Mouse (Mus musculus) MEL (cell line): ENCODE results near the gene Tshr. TPM values are rescaled to one million over a fixed set of nuclear protein-coding genes. Genes with fewer than 3 reads are reported as not detected.
A peak's percentile ranks its signal among the peaks of the same experiment; 100 is the strongest.

ENCODE experiments used
- DNase-seq: peaks from one replicate; pipeline ENCODE4 v3.0.0; 2011; ENCODE audit warnings: low read depth, low spot score
- H3K27ac ChIP-seq: 2 replicates; pipeline ENCODE4 v1.5.1; 2012; ENCODE audit warnings: low read depth, mild to moderate bottlenecking, control low read depth, low read length, moderate library complexity; ENCODE audit not compliant: control insufficient read depth
- H3K27me3 ChIP-seq, 2 experiments: fragments of 150-350 bp in 1 of 2; sonication (generic) in 1 of 2; 2 replicates each; pipeline ENCODE4 v1.6.1; 2012; ENCODE audit warnings: low read length in 2 of 2, mild to moderate bottlenecking in 2 of 2, improper control_type of control experiment in 1 of 2, moderate library complexity in 1 of 2; ENCODE audit not compliant: insufficient read depth in 2 of 2, control insufficient read depth in 1 of 2
- H3K36me3 ChIP-seq, 2 experiments: 2 replicates each; pipeline ENCODE4 v1.6.1; 2012 to 2014; ENCODE audit warnings: low read length in 2 of 2, improper control_type of control experiment in 1 of 2, inconsistent platforms in 1 of 2, mild to moderate bottlenecking in 1 of 2; ENCODE audit not compliant: insufficient read depth in 2 of 2, control insufficient read depth in 1 of 2
- H3K4me1 ChIP-seq, 2 experiments: fragments of 150-350 bp in 1 of 2; sonication (generic) in 1 of 2; 2 replicates each; pipeline ENCODE4 v1.6.1; 2012; ENCODE audit warnings: low read length in 2 of 2, improper control_type of control experiment in 1 of 2, mild to moderate bottlenecking in 1 of 2; ENCODE audit not compliant: insufficient read depth in 2 of 2, control insufficient read depth in 1 of 2
- H3K4me3 ChIP-seq, 2 experiments: fragments of 150-350 bp in 1 of 2; sonication (generic) in 1 of 2; 2 replicates each; pipeline ENCODE4 v1.5.1; 2012; ENCODE audit warnings: low read depth in 2 of 2, low read length in 2 of 2, mild to moderate bottlenecking in 2 of 2, moderate library complexity in 2 of 2, control low read depth in 1 of 2, improper control_type of control experiment in 1 of 2; ENCODE audit not compliant: control insufficient read depth in 1 of 2, insufficient read depth in 1 of 2
- H3K79me2 ChIP-seq: 2 replicates; pipeline ENCODE4 v1.6.1; 2012; ENCODE audit warnings: mild to moderate bottlenecking, low read length, moderate library complexity; ENCODE audit not compliant: control insufficient read depth, poor library complexity, insufficient read depth
- H3K9ac ChIP-seq: 2 replicates; pipeline ENCODE4 v1.6.1; 2012; ENCODE audit warnings: low read depth, mild to moderate bottlenecking, control low read depth, low read length, moderate library complexity; ENCODE audit not compliant: control insufficient read depth, poor library complexity, severe bottlenecking
- H3K9me3 ChIP-seq: fragments of 150-350 bp; sonication (generic); replicated peaks from 2 replicates; pipeline ENCODE4 v1.6.1; 2012; ENCODE audit warnings: mild to moderate bottlenecking, low read length, improper control_type of control experiment, moderate library complexity; ENCODE audit not compliant: insufficient read depth
- BHLHE40 ChIP-seq: IDR thresholded peaks from 2 replicates; pipeline ENCODE4 v1.6.1; 2012; ENCODE audit warnings: low read depth, mild to moderate bottlenecking, inconsistent platforms, low read length, improper control_type of control experiment, borderline replicate concordance
- CHD1 ChIP-seq: IDR thresholded peaks from 2 replicates; pipeline ENCODE4 v1.6.1; 2012; ENCODE audit warnings: low read depth, mild to moderate bottlenecking, inconsistent platforms, low read length, improper control_type of control experiment
- CHD2 ChIP-seq: IDR thresholded peaks from 2 replicates; pipeline ENCODE4 v1.6.1; 2011; ENCODE audit warnings: low read length, improper control_type of control experiment
- CTCF ChIP-seq, 3 experiments: IDR thresholded peaks in 2 of 3; conservative IDR thresholded peaks in 1 of 3; 2 replicates each; pipeline ENCODE4 v1.5.1; 2011 to 2012; ENCODE audit warnings: low read length in 3 of 3, low read depth in 2 of 3, mild to moderate bottlenecking in 2 of 3, improper control_type of control experiment in 1 of 3, inconsistent platforms in 1 of 3, mixed read lengths in 1 of 3, moderate library complexity in 1 of 3; ENCODE audit not compliant: control insufficient read depth in 1 of 3, insufficient read depth in 1 of 3, poor library complexity in 1 of 3, severe bottlenecking in 1 of 3
- EP300 ChIP-seq, 2 experiments: IDR thresholded peaks; 2 replicates each; pipeline ENCODE4 v1.6.1; 2011; ENCODE audit warnings: improper control_type of control experiment in 2 of 2, low read length in 2 of 2, low read depth in 1 of 2, mild to moderate bottlenecking in 1 of 2
- ETS1 ChIP-seq: IDR thresholded peaks from 2 replicates; pipeline ENCODE4 v1.6.1; 2012; ENCODE audit warnings: low read depth, mild to moderate bottlenecking, inconsistent platforms, low read length, improper control_type of control experiment, moderate library complexity
- GABPA ChIP-seq: IDR thresholded peaks from 2 replicates; pipeline ENCODE4 v1.6.1; 2012; ENCODE audit warnings: low read depth, mild to moderate bottlenecking, inconsistent platforms, low read length, improper control_type of control experiment, moderate library complexity
- GATA1 ChIP-seq: IDR thresholded peaks from 2 replicates; pipeline ENCODE4 v1.6.1; 2011; ENCODE audit warnings: low read depth, low read length, improper control_type of control experiment
- HCFC1 ChIP-seq: IDR thresholded peaks from 2 replicates; pipeline ENCODE4 v1.6.1; 2012; ENCODE audit warnings: low read depth, mild to moderate bottlenecking, inconsistent platforms, low read length, improper control_type of control experiment, moderate library complexity
- MAFK ChIP-seq: IDR thresholded peaks from 2 replicates; pipeline ENCODE4 v1.6.1; 2011; ENCODE audit warnings: low read depth, mild to moderate bottlenecking, low read length, improper control_type of control experiment, borderline replicate concordance
- MAX ChIP-seq: IDR thresholded peaks from 2 replicates; pipeline ENCODE4 v1.6.1; 2011; ENCODE audit warnings: low read length, improper control_type of control experiment
- MXI1 ChIP-seq: IDR thresholded peaks from 2 replicates; pipeline ENCODE4 v1.6.1; 2011; ENCODE audit warnings: mild to moderate bottlenecking, low read depth, low read length, improper control_type of control experiment
- MYB ChIP-seq: IDR thresholded peaks from 2 replicates; pipeline ENCODE4 v1.6.1; 2011; ENCODE audit warnings: mild to moderate bottlenecking, low read depth, low read length, improper control_type of control experiment
- MYC ChIP-seq: IDR thresholded peaks from 2 replicates; pipeline ENCODE4 v1.6.1; 2011; ENCODE audit warnings: low read depth, mild to moderate bottlenecking, low read length, improper control_type of control experiment, moderate library complexity
- NELFE ChIP-seq: IDR thresholded peaks from 2 replicates; pipeline ENCODE4 v1.6.1; 2011; ENCODE audit warnings: low read depth, low read length, improper control_type of control experiment
- NRF1 ChIP-seq: IDR thresholded peaks from 2 replicates; pipeline ENCODE4 v1.6.1; 2014; ENCODE audit warnings: low read depth, mild to moderate bottlenecking, inconsistent platforms, low read length, improper control_type of control experiment, moderate library complexity; ENCODE audit not compliant: poor library complexity, insufficient read depth, severe bottlenecking
- POLR2A ChIP-seq, 2 experiments: IDR thresholded peaks; 2 replicates each; pipeline ENCODE4 v1.6.1; 2011 to 2012; ENCODE audit warnings: low read length in 2 of 2, mild to moderate bottlenecking in 2 of 2, control low read depth in 1 of 2, improper control_type of control experiment in 1 of 2, low read depth in 1 of 2, moderate library complexity in 1 of 2; ENCODE audit not compliant: control insufficient read depth in 1 of 2, insufficient read depth in 1 of 2, poor library complexity in 1 of 2
- RCOR1 ChIP-seq: IDR thresholded peaks from 2 replicates; pipeline ENCODE4 v1.6.1; 2012; ENCODE audit warnings: low read depth, mild to moderate bottlenecking, inconsistent platforms, low read length, improper control_type of control experiment
- SIN3A ChIP-seq: IDR thresholded peaks from 2 replicates; pipeline ENCODE4 v1.6.1; 2012; ENCODE audit warnings: low read length, improper control_type of control experiment, inconsistent platforms
- SMC3 ChIP-seq: IDR thresholded peaks from 2 replicates; pipeline ENCODE4 v1.6.1; 2011; ENCODE audit warnings: low read depth, low read length, improper control_type of control experiment
- TAL1 ChIP-seq: IDR thresholded peaks from 2 replicates; pipeline ENCODE4 v1.6.1; 2012; ENCODE audit warnings: mild to moderate bottlenecking, inconsistent platforms, low read length, moderate library complexity, mixed read lengths
- TBP ChIP-seq: IDR thresholded peaks from 2 replicates; pipeline ENCODE4 v1.8.0; 2011; ENCODE audit warnings: low read depth, low read length, improper control_type of control experiment
- TCF12 ChIP-seq: IDR thresholded peaks from 2 replicates; pipeline ENCODE4 v1.6.1; 2014; ENCODE audit warnings: low read depth, mild to moderate bottlenecking, inconsistent platforms, low read length, improper control_type of control experiment, moderate library complexity
- USF1 ChIP-seq: IDR thresholded peaks from 2 replicates; pipeline ENCODE4 v1.6.1; 2014; ENCODE audit warnings: low read depth, mild to moderate bottlenecking, inconsistent platforms, low read length, improper control_type of control experiment, moderate library complexity
- USF2 ChIP-seq, 2 experiments: IDR thresholded peaks; 2 replicates each; pipeline ENCODE4 v1.6.1; 2011 to 2012; ENCODE audit warnings: improper control_type of control experiment in 2 of 2, low read length in 2 of 2, borderline replicate concordance in 1 of 2, inconsistent platforms in 1 of 2, low read depth in 1 of 2, mild to moderate bottlenecking in 1 of 2; ENCODE audit not compliant: insufficient read depth in 1 of 2
- ZMIZ1 ChIP-seq: IDR thresholded peaks from 2 replicates; pipeline ENCODE4 v1.6.1; 2012; ENCODE audit warnings: low read depth, mild to moderate bottlenecking, inconsistent platforms, low read length, improper control_type of control experiment, moderate library complexity
- ZNF384 ChIP-seq: IDR thresholded peaks from 2 replicates; pipeline ENCODE4 v1.6.1; 2012; ENCODE audit warnings: low read depth, mild to moderate bottlenecking, inconsistent platforms, low read length, improper control_type of control experiment
- polyA plus RNA-seq, 2 experiments: library from polyadenylated mRNA; stranded (reverse) in 1 of 2; unstranded in 1 of 2; fragments of >175 nt in 1 of 2; fragments of >200 nt in 1 of 2; gene quantifications; 2 replicates each; pipeline versions ENCODE4 v1.2.1 to v1.2.4; 2012; ENCODE audit warnings: low replicate concordance in 2 of 2, low read depth in 1 of 2; ENCODE audit not compliant: insufficient read length in 2 of 2, insufficient read depth in 1 of 2, missing spikeins in 1 of 2
- total RNA-seq: library from RNA; depleted of rRNA; stranded (reverse); fragments of 300-350 nt; gene quantifications from 2 replicates; pipeline ENCODE4 v1.2.3, GENCODE M21; 2012

The Tshr gene
- total and polyA plus RNA-seq, 3 experiments, result not detected

DNA sequence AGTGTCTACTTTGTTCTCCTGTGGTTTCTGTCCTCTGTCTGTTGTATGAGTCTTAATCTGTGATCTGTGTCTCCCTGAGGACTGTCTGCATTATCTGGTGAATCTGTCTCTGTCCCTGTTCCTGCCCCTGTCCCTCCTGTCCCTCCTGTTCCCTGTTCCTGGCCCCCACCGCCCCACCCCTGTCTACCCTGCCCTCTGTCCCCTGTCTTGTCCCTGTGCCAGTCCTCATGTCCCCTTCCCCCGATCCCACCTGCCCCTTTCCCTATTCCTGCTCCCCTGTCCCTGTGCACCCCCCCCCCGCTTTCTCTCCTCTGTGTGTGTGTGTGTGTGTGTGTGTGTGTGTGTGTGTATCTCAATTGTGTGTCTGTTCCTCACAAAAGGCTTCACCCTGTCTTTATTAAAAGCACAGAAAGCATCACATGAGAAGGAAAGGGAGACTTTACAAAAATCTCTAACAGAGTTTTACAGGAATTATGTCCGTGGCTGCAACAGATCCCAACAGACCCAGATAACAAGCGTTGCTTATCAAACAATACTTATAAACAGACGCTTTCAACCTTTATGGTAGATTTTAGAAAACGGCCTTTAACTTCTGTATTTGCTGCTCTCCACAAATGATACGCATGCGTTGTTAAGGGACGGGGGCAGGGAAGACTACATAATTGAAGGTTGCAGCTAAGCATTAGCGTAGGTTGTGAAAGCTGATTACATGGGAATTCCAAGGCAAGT lies 111.3 kb downstream of the Tshr start:
- TF ChIP-seq CTCF (IDR thresholded peaks at IDR 0.05 in 2 of 3, conservative IDR thresholded peaks at IDR 0.05 in 1 of 3; ENCODE audit: control insufficient read depth in 1 of 3, insufficient read depth in 1 of 3, low read depth in 2 of 3, low read length in 3 of 3, poor library complexity in 1 of 3, severe bottlenecking in 1 of 3) (no peak), ETS1 (peak; percentile 56), NRF1 (peak; percentile 77), BHLHE40 (no peak), TBP (peak; percentile 66), MYC (no peak), CHD1 (no peak), EP300 (IDR thresholded peaks at IDR 0.05; ENCODE audit: low read depth in 1 of 2, low read length in 2 of 2) (peak; percentile 76 to 86), USF2 (IDR thresholded peaks at IDR 0.05; ENCODE audit: borderline replicate concordance in 1 of 2, insufficient read depth in 1 of 2, low read depth in 1 of 2, low read length in 2 of 2) (no peak), GATA1 (peak; percentile 84), MAFK (no peak), SIN3A (peak; percentile 58; the same call in 1 of the 2 replicates), MXI1 (peak; percentile 47; the same call in 1 of the 2 replicates), RCOR1 (peak; percentile 81), GABPA (no peak), CHD2 (peak; percentile 8; the same call in 1 of the 2 replicates), POLR2A (IDR thresholded peaks at IDR 0.05; ENCODE audit: control insufficient read depth in 1 of 2, insufficient read depth in 1 of 2, low read depth in 1 of 2, low read length in 2 of 2, poor library complexity in 1 of 2) (peak in 1 of 2 experiments; percentile 42; a peak in 1 of 4 replicates), MAX (no peak), HCFC1 (peak; percentile 57; the same call in 1 of the 2 replicates), USF1 (peak; percentile 9; the same call in 1 of the 2 replicates), TCF12 (peak; percentile 77), SMC3 (no peak), NELFE (0 out of 2 replicates have a peak, but pooled peaks have one; percentile 33), ZNF384 (no peak), MYB (peak; percentile 78), TAL1 (no peak), ZMIZ1 (no peak)
- no peaks in the 10 kb centered on the region for H3K27me3 ChIP-seq
- H3K4me1 ChIP-seq, result peaks cover 3 to 15% of the 10 kb centered on the region in 2 experiments; a peak in 3 of 4 replicates
- H3K9me3 ChIP-seq, result no peaks in the 10 kb centered on the region
- H3K9ac ChIP-seq, result peak overlapping the region; percentile 63
- H3K79me2 ChIP-seq, result no peaks in the 10 kb centered on the region
- H3K27ac ChIP-seq, result peak overlapping the region; percentile 92
- H3K4me3 ChIP-seq, result peak overlapping the region; percentile 19 to 29
- H3K36me3 ChIP-seq, result peaks cover 0 to 21% of the 10 kb centered on the region in 2 experiments; a peak in 2 of 4 replicates
- peak; percentile 78 for DNase-seq
